Mouse (Mus musculus) spleen, adult 2 months (tissue): ENCODE data around the gene Pfkfb3. TPM values are rescaled to one million over a fixed set of nuclear protein-coding genes. Genes with fewer than 3 reads are reported as not detected.

Experiments
- DNase-seq, 2 experiments: peaks; one replicate each; pipeline versions ENCODE4 v3.0.0 to v3.0.0-alpha.2; 2012 to 2021; ENCODE audit warnings: low spot score in 2 of 2, low read depth in 1 of 2
- H3K27ac ChIP-seq: fragments of 200-500 bp; 2 replicates; pipeline ENCODE4 v1.5.1; 2012; ENCODE audit warnings: low read length, inconsistent platforms; ENCODE audit not compliant: insufficient read depth
- H3K27me3 ChIP-seq: fragments of 200-500 bp; 2 replicates; pipeline ENCODE4 v1.6.1; 2012; ENCODE audit warnings: mild to moderate bottlenecking, moderate library complexity, low read length, inconsistent platforms; ENCODE audit not compliant: control insufficient read depth, insufficient read depth
- H3K36me3 ChIP-seq: fragments of 200-500 bp; 2 replicates; pipeline ENCODE4 v1.6.1; 2012; ENCODE audit warnings: mild to moderate bottlenecking, low read length, inconsistent platforms; ENCODE audit not compliant: control insufficient read depth, insufficient read depth
- H3K4me1 ChIP-seq: fragments of 200-500 bp; 2 replicates; pipeline ENCODE4 v1.6.1; 2011; ENCODE audit warnings: inconsistent platforms; ENCODE audit not compliant: control insufficient read depth, insufficient read depth, insufficient read length
- H3K4me3 ChIP-seq: fragments of 200-500 bp; 2 replicates; pipeline ENCODE4 v1.5.1; 2011; ENCODE audit warnings: mild to moderate bottlenecking, inconsistent platforms; ENCODE audit not compliant: insufficient read depth, insufficient read length; ENCODE audit errors: extremely low read depth
- CTCF ChIP-seq: fragments of 200-500 bp; IDR thresholded peaks from 2 replicates; pipeline ENCODE4 v1.5.1; 2011; ENCODE audit warnings: mild to moderate bottlenecking, inconsistent platforms; ENCODE audit not compliant: insufficient read depth, insufficient read length, insufficient replicate concordance; ENCODE audit errors: extremely low read depth
- POLR2A ChIP-seq: fragments of 200-500 bp; IDR thresholded peaks from 2 replicates; pipeline ENCODE4 v1.6.1; 2011; ENCODE audit warnings: low read depth, low read length, inconsistent platforms
- WGBS: fragments of 180-500 bp; shearing (Covaris S2); methylation state at CpG from one replicate; pipeline ENCODE4 v1.1.7; 2018; 5-methylcytosine and 5-hydroxymethylcytosine counted together
- polyA plus RNA-seq: library from polyadenylated mRNA; depleted of rRNA; stranded (reverse); fragments of >200 nt; gene quantifications from 2 replicates; pipeline ENCODE4 v1.2.3, GENCODE M21; 2012; rRNA removed

The Pfkfb3 gene
- polyA plus RNA-seq, 1 experiment: 22.0 TPM

GRCm38 (mm10) chr2:11427596-11427995 lies 126.3 kb downstream of the Pfkfb3 start:
- no peak for TF ChIP-seq POLR2A
- no peak for TF ChIP-seq CTCF
- H3K4me1 ChIP-seq: no peaks in the 10 kb centered on the region
- 90% methylated on average over 6 of the region's 6 CpGs for WGBS
- no peaks in the 10 kb centered on the region for H3K36me3 ChIP-seq
- H3K27me3 ChIP-seq: no peaks in the 10 kb centered on the region
- H3K4me3 ChIP-seq: no peak overlapping the region
- DNase-seq: no peak
- no peak overlapping the region for H3K27ac ChIP-seq

- no peak for DNase-seq
- no peaks in the 10 kb centered on the region for H3K4me1 ChIP-seq
These were observed 127.5 kb downstream of the Pfkfb3 start for GRCm38 (mm10) chr2:11426379-11426778.

GRCm38 (mm10) chr2:11425421-11426131 lies 128.3 kb downstream of the Pfkfb3 start:
- no peak for DNase-seq
- TF ChIP-seq POLR2A (no peak), CTCF (no peak)
- no peak overlapping the region for H3K27ac ChIP-seq
- no peaks in the 10 kb centered on the region for H3K27me3 ChIP-seq
- H3K4me3 ChIP-seq: no peak overlapping the region
- H3K36me3 ChIP-seq: no peaks in the 10 kb centered on the region
- 70% methylated on average over 5 of the region's 5 CpGs for WGBS
- no peaks in the 10 kb centered on the region for H3K4me1 ChIP-seq

More at GRCm38 (mm10) chr2:11426379-11426778, 127.5 kb downstream of the Pfkfb3 start:
- no peak for TF ChIP-seq CTCF
- TF ChIP-seq POLR2A: no peak
- no peaks in the 10 kb centered on the region for H3K27me3 ChIP-seq
- no peak overlapping the region for H3K27ac ChIP-seq
- no peaks in the 10 kb centered on the region for H3K36me3 ChIP-seq
- H3K4me3 ChIP-seq: no peak overlapping the region
- 60% methylated on average over 3 of the region's 3 CpGs for WGBS

- no peak overlapping the region for H3K4me3 ChIP-seq
- no peaks in the 10 kb centered on the region for H3K4me1 ChIP-seq
- WGBS: 84% methylated on average over 5 of the region's 5 CpGs
- H3K36me3 ChIP-seq: no peaks in the 10 kb centered on the region
- TF ChIP-seq POLR2A (no peak), CTCF (no peak)
- H3K27me3 ChIP-seq: no peaks in the 10 kb centered on the region
- no peak overlapping the region for H3K27ac ChIP-seq
- DNase-seq: no peak
These were observed 129.6 kb downstream of the Pfkfb3 start for GRCm38 (mm10) chr2:11424252-11424651.

GRCm38 (mm10) chr2:11423421-11423820 lies 130.5 kb downstream of the Pfkfb3 start:
- no peaks in the 10 kb centered on the region for H3K4me1 ChIP-seq
- no peak overlapping the region for H3K4me3 ChIP-seq
- 92% methylated on average over 2 of the region's 2 CpGs for WGBS
- no peak for DNase-seq
- no peak overlapping the region for H3K27ac ChIP-seq
- H3K27me3 ChIP-seq: no peaks in the 10 kb centered on the region
- no peaks in the 10 kb centered on the region for H3K36me3 ChIP-seq
- no peak for TF ChIP-seq POLR2A
- no peak for TF ChIP-seq CTCF

GRCm38 (mm10) chr2:11422384-11422783 lies 131.5 kb downstream of the Pfkfb3 start:
- WGBS: 90% methylated on average over 3 of the region's 3 CpGs
- no peak for TF ChIP-seq CTCF
- no peak for TF ChIP-seq POLR2A
- DNase-seq: no peak

More at GRCm38 (mm10) chr2:11422384-11422783, 131.5 kb downstream of the Pfkfb3 start:
- H3K27me3 ChIP-seq: no peaks in the 10 kb centered on the region
- H3K27ac ChIP-seq: no peak overlapping the region
- H3K36me3 ChIP-seq: no peaks in the 10 kb centered on the region
- no peaks in the 10 kb centered on the region for H3K4me1 ChIP-seq
- H3K4me3 ChIP-seq: no peak overlapping the region

Other genes with a start within 250 kb of the Pfkfb3 start
- 37.7 and 38.9 TPM in 2 replicates for gene Rbm17, start 50.1 kb upstream of the Pfkfb3 start, polyA plus RNA-seq
- gene Gm17490, start 72.2 kb upstream of the Pfkfb3 start, polyA plus RNA-seq: not detected in 2 replicates
- gene Il2ra, start 88.7 kb upstream of the Pfkfb3 start, polyA plus RNA-seq: 1.6 and 2.0 TPM in 2 replicates
- gene Il15ra, start 151.2 kb upstream of the Pfkfb3 start, polyA plus RNA-seq: 33.2 and 57.8 TPM in 2 replicates
- gene Fbh1, start 223.5 kb upstream of the Pfkfb3 start, polyA plus RNA-seq: 26.0 and 26.2 TPM in 2 replicates
- gene Ankrd16, start 223.8 kb upstream of the Pfkfb3 start, polyA plus RNA-seq: 55.5 and 57.0 TPM in 2 replicates